Mouse (Mus musculus): ENCODE results near the gene Pkd1l2. TPM values are rescaled to one million over a fixed set of nuclear protein-coding genes. Genes with fewer than 3 reads are reported as not detected.
A peak's percentile ranks its signal among the peaks of the same experiment; 100 is the strongest.

The Pkd1l2 gene
- polyA plus RNA-seq, 1 experiment from 2014 or later, result 0.06 TPM

DNA sequence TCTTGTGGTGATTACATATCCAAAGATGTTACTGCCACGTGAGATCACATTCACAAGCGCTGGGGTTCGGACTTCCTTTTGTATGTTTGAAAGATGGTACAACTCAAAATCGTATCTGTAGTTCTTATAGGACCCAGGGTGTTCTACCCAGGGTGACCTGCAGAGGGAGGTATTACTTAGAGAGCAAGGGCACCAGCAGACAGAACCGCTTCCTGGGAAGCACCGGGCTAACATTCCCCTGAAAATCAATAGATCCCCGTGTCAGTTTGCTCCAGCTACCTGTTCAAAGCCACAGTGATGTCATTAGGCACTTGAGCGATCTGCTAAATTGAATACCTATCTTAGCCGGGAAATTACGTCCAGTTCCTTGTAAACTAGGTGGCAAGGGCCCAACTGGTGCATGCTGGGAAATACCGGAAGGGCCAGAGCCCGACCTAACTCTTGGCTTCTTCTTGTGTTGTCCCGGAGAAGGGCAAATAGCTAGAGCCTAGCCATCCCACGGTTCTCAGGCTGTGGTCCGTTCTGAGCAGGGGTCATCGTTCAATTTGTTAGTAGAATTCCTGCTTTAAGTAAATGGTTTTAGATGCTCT lies 27.6 kb upstream of the Pkd1l2 start:
- Histone ChIP-seq H3K9ac (no peak overlapping the region), H3K4me1 (no peaks in the 10 kb centered on the region), H3K4me2 (replicated peaks) (no peak overlapping the region), H3K9me3 (no peaks in the 10 kb centered on the region), H3K36me3 (no peaks in the 10 kb centered on the region), H3K27ac (no peak overlapping the region), H3K27me3 (replicated peaks) (no peaks in the 10 kb centered on the region), H3K4me3 (no peak overlapping the region)
- ATAC-seq (ENCODE audit: low FRiP score, low read depth), result no peak
- WGBS, result 57% methylated on average over 16 of the region's 16 CpGs

DNA sequence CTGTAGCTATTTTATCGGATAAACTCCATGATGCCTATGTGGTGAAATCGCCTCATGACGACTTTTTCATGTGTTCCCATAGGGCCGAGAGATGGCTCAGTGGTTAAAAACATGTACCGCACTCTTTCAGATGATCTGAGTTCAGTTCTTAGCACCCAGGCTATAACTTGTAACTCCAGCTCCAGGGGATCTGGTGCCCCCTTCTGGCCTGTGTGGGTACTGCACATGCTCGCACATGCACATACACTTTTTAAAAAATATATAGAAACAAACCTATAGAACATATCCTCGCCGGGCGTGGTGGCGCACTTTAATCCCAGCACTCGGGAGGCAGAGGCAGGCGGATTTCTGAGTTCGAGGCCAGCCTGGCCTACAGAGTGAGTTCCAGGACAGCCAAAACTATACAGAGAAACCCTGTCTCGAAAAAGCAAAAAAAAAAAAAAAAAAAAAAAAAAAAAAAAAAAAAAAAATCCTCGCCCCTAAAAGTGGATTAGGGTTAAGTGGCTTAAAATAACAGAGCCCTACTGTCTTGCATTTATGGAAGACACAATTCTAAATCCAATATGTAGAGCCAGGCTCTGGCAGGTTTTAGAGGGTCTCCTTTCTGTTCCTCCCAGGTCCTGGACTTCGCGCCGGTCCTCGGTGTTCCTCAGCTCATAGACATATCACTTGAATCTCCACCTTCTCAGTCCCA lies 26.9 kb upstream of the Pkd1l2 start:
- no peaks in the 10 kb centered on the region for H3K9me3 ChIP-seq
- no peak overlapping the region for H3K9ac ChIP-seq
- no peak overlapping the region for H3K27ac ChIP-seq
- no peaks in the 10 kb centered on the region for H3K36me3 ChIP-seq
- no peak for ATAC-seq (ENCODE audit: low FRiP score, low read depth)
- WGBS, result 90% methylated on average over 19 of the region's 19 CpGs
- no peaks in the 10 kb centered on the region for H3K27me3 ChIP-seq (replicated peaks)
- H3K4me1 ChIP-seq, result no peaks in the 10 kb centered on the region
- no peak overlapping the region for H3K4me3 ChIP-seq
- no peak overlapping the region for H3K4me2 ChIP-seq (replicated peaks)

GRCm38 (mm10) chr8:117107533-117107932 lies 25.3 kb upstream of the Pkd1l2 start:
- no peak for ATAC-seq (ENCODE audit: low FRiP score, low read depth)
- no peaks in the 10 kb centered on the region for H3K27me3 ChIP-seq (replicated peaks)
- no peak overlapping the region for H3K9ac ChIP-seq
- 18% methylated on average over 9 of the region's 9 CpGs for WGBS
- H3K4me1 ChIP-seq, result no peaks in the 10 kb centered on the region
- no peaks in the 10 kb centered on the region for H3K9me3 ChIP-seq
- no peak overlapping the region for H3K27ac ChIP-seq
- no peak overlapping the region for H3K4me2 ChIP-seq (replicated peaks)
- no peak overlapping the region for H3K4me3 ChIP-seq
- no peaks in the 10 kb centered on the region for H3K36me3 ChIP-seq

- Histone ChIP-seq H3K27ac (no peak overlapping the region), H3K9ac (no peak overlapping the region), H3K27me3 (replicated peaks) (no peaks in the 10 kb centered on the region), H3K9me3 (peaks cover 6% of the 10 kb centered on the region; the same call in 1 of the 2 replicates), H3K4me3 (no peak overlapping the region), H3K4me2 (replicated peaks) (peak overlapping the region; percentile 10; the same call in 1 of the 2 replicates), H3K4me1 (peaks cover 14% of the 10 kb centered on the region), H3K36me3 (no peaks in the 10 kb centered on the region)
- peak; percentile 89 for ATAC-seq (ENCODE audit: low FRiP score, low read depth)
- 34% methylated on average over 11 of the region's 11 CpGs for WGBS
Measured at GRCm38 (mm10) chr8:117097564-117098191, 15.4 kb upstream of the Pkd1l2 start.

GRCm38 (mm10) chr8:117097051-117097563 lies 14.9 kb upstream of the Pkd1l2 start:
- H3K4me3 ChIP-seq, result no peak overlapping the region
- no peaks in the 10 kb centered on the region for H3K36me3 ChIP-seq
- H3K9ac ChIP-seq, result no peak overlapping the region
- ATAC-seq (ENCODE audit: low FRiP score, low read depth), result peak; percentile 25
- no peak overlapping the region for H3K27ac ChIP-seq
- H3K27me3 ChIP-seq (replicated peaks), result no peaks in the 10 kb centered on the region
- peaks cover 14% of the 10 kb centered on the region for H3K4me1 ChIP-seq
- peak overlapping the region; percentile 10; the same call in 1 of the 2 replicates for H3K4me2 ChIP-seq (replicated peaks)
- 69% methylated on average over 10 of the region's 10 CpGs for WGBS
- H3K9me3 ChIP-seq, result peaks cover 6% of the 10 kb centered on the region; the same call in 1 of the 2 replicates

DNA sequence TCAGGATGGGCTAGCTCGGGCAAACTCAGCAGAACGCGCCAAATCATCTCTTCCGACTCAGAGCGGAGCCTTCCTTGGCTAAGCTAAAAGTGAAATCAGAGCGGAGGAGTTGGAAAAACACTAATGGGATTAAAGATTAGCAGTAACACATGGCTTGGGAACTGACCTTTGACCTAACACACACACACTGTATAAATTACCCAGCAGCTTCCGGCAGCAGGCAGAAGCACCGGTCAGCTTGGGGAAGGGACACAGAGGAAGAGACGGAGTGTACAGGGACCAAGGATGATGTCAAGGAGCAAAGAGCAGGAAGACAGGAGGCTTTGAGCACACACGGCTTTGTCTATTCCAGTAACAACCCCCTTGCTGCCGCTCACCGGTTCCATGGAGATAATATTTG lies 13.4 kb upstream of the Pkd1l2 start, which contains the start of gene Bco1:
Bco1 (plus strand) TSS at position 208 of the 400 bp plus-strand sequence.
- H3K36me3 ChIP-seq, result no peaks in the 10 kb centered on the region
- no peak for ATAC-seq (ENCODE audit: low FRiP score, low read depth)
- H3K9me3 ChIP-seq, result peaks cover 6% of the 10 kb centered on the region; the same call in 1 of the 2 replicates
- H3K9ac ChIP-seq, result no peak within 1 kb of the TSS
- H3K27me3 ChIP-seq (replicated peaks), result no peaks in the 10 kb centered on the region
- 72% methylated on average over 12 of the region's 12 CpGs for WGBS
- no peak within 1 kb of the TSS for H3K4me2 ChIP-seq (replicated peaks)
- H3K27ac ChIP-seq, result no peak within 1 kb of the TSS
- H3K4me1 ChIP-seq, result peaks cover 14% of the 10 kb centered on the region
- H3K4me3 ChIP-seq, result no peak within 1 kb of the TSS

DNA sequence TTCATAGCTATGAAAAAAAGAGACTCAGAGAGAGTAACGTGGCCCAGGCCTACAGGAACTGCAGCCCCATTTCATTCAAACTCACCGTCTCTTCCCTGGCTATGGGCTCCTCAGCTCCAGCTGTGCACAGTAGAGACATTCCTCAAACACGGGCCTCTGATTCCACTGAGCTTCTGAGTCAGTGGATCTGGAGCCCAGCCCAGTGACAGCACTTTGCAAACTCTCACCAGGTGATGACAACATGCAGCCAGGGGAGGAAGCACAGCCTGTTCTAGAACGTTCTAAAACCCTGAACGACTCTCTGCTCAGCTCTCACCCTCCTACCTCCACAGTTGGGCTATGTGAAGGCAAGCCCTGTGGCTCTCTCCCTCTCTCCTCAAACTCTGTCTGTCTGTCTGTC lies 11.8 kb upstream of the Pkd1l2 start:
- no peak overlapping the region for H3K4me2 ChIP-seq (replicated peaks)
- no peaks in the 10 kb centered on the region for H3K36me3 ChIP-seq
- no peak overlapping the region for H3K9ac ChIP-seq
- H3K27me3 ChIP-seq (replicated peaks), result no peaks in the 10 kb centered on the region
- 68% methylated on average over 5 of the region's 5 CpGs for WGBS
- H3K4me1 ChIP-seq, result peaks cover 14% of the 10 kb centered on the region
- H3K4me3 ChIP-seq, result no peak overlapping the region
- no peak overlapping the region for H3K27ac ChIP-seq
- ATAC-seq (ENCODE audit: low FRiP score, low read depth), result no peak
- H3K9me3 ChIP-seq, result no peaks in the 10 kb centered on the region

DNA sequence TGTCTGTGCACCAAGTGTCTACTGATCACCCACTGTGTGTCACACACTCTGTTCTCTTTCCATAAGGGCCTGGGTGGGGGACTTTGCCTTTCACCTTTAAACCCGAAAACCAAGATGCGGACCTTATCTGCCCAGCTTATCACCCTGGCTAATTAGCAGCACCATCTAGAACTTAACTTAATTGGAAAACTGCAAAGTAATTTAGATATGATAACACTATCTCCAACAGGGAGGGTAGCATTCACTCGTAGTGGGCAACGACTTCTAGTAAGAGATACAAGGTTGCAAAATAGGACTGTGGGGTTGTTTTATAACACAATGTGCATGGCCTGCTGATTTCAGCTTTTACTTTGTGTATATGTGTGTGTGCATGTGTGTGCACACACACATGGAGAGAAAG lies 7.6 kb upstream of the Pkd1l2 start:
- no peaks in the 10 kb centered on the region for H3K36me3 ChIP-seq
- no peaks in the 10 kb centered on the region for H3K4me1 ChIP-seq
- H3K9ac ChIP-seq, result no peak overlapping the region
- no peak overlapping the region for H3K4me3 ChIP-seq
- WGBS, result 92% methylated on average over 4 of the region's 4 CpGs
- no peaks in the 10 kb centered on the region for H3K27me3 ChIP-seq (replicated peaks)
- ATAC-seq (ENCODE audit: low FRiP score, low read depth), result no peak
- no peaks in the 10 kb centered on the region for H3K9me3 ChIP-seq
- no peak overlapping the region for H3K4me2 ChIP-seq (replicated peaks)
- H3K27ac ChIP-seq, result no peak overlapping the region

- no peak overlapping the region for H3K4me2 ChIP-seq (replicated peaks)
- no peak for ATAC-seq (ENCODE audit: low FRiP score, low read depth)
Measured at GRCm38 (mm10) chr8:117087036-117087435, 4.8 kb upstream of the Pkd1l2 start.

DNA sequence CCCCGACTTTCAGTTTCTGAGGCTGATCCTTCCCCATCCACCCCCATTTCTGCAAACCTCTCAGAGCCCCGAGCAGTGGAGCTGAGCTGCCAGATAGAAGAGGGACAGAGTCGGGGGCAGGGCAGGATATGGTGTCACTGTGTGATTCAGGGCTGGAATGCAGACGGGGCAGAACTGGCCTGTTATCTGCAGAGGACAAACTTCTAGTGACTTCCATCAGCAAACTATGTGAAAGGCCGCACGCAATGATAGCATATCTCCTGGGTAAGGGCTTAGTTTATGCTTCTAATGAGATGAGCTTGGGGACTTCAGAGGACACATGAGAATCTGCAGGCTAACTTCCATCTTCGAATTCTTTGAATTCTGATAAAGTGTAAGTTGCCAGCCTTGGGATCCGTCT lies 3.3 kb upstream of the Pkd1l2 start:
- no peak for ATAC-seq (ENCODE audit: low FRiP score, low read depth)
- no peak overlapping the region for H3K4me2 ChIP-seq (replicated peaks)
- H3K36me3 ChIP-seq, result no peaks in the 10 kb centered on the region
- H3K4me3 ChIP-seq, result no peak overlapping the region
- H3K9ac ChIP-seq, result no peak overlapping the region
- no peak overlapping the region for H3K27ac ChIP-seq
- no peaks in the 10 kb centered on the region for H3K4me1 ChIP-seq
- 70% methylated on average over 8 of the region's 8 CpGs for WGBS
- H3K27me3 ChIP-seq (replicated peaks), result no peaks in the 10 kb centered on the region
- no peaks in the 10 kb centered on the region for H3K9me3 ChIP-seq

More at GRCm38 (mm10) chr8:117087036-117087435, 4.8 kb upstream of the Pkd1l2 start:
- H3K27ac ChIP-seq, result no peak overlapping the region
- no peaks in the 10 kb centered on the region for H3K4me1 ChIP-seq
- no peak overlapping the region for H3K4me3 ChIP-seq
- no peaks in the 10 kb centered on the region for H3K9me3 ChIP-seq
- H3K27me3 ChIP-seq (replicated peaks), result no peaks in the 10 kb centered on the region
- no peaks in the 10 kb centered on the region for H3K36me3 ChIP-seq
- no peak overlapping the region for H3K9ac ChIP-seq

- Histone ChIP-seq H3K4me3 (no peak overlapping the region), H3K36me3 (no peaks in the 10 kb centered on the region), H3K4me1 (no peaks in the 10 kb centered on the region), H3K9me3 (no peaks in the 10 kb centered on the region), H3K9ac (no peak overlapping the region), H3K27ac (no peak overlapping the region), H3K4me2 (replicated peaks) (no peak overlapping the region), H3K27me3 (replicated peaks) (no peaks in the 10 kb centered on the region)
- 84% methylated on average over 9 of the region's 9 CpGs for WGBS
- no peak for ATAC-seq (ENCODE audit: low FRiP score, low read depth)
Measured at GRCm38 (mm10) chr8:117082947-117083559, 804 bp upstream of the Pkd1l2 start.

GRCm38 (mm10) chr8:117079652-117080051 lies 2.6 kb downstream of the Pkd1l2 start:
- H3K27me3 ChIP-seq (replicated peaks), result no peaks in the 10 kb centered on the region
- no peaks in the 10 kb centered on the region for H3K4me1 ChIP-seq
- no peak overlapping the region for H3K4me3 ChIP-seq
- H3K4me2 ChIP-seq (replicated peaks), result no peak overlapping the region
- ATAC-seq (ENCODE audit: low FRiP score, low read depth), result no peak
- no peak overlapping the region for H3K27ac ChIP-seq
- no peak overlapping the region for H3K9ac ChIP-seq
- 89% methylated on average over 14 of the region's 14 CpGs for WGBS
- no peaks in the 10 kb centered on the region for H3K9me3 ChIP-seq
- no peaks in the 10 kb centered on the region for H3K36me3 ChIP-seq
